Mouse (Mus musculus): Measurements from ENCODE around the gene Stab1. TPM values are rescaled to one million over a fixed set of nuclear protein-coding genes. Genes with fewer than 3 reads are reported as not detected.

Stab1 gene
- polyA plus RNA-seq, 1 experiment from 2014 or later: 14.9 TPM

DNA sequence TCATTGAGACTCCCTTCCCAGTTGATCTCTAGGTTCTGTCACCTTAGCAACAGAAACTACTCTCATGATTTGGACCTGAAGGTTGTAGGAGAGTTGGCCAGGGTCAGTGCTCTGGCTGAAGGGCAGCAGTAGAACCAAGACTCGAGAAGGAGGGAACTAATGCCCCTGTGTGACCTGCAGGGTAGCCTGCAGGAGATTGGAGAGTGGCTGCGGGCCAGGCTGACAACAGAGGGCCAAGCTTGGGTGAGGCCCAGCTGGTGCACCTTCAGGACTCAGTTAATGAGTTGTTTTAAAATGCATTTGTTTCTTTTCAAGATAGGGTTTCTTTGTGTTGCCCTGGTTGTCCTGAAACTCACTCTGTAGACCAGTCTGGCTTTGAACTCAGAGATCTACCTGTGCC, 3.4 kb downstream of the Stab1 start:
- Histone ChIP-seq H3K27ac (no peak overlapping the region), H3K27me3 (no peaks in the 10 kb centered on the region)
- WGBS: 65% methylated on average over 2 of the region's 2 CpGs

DNA sequence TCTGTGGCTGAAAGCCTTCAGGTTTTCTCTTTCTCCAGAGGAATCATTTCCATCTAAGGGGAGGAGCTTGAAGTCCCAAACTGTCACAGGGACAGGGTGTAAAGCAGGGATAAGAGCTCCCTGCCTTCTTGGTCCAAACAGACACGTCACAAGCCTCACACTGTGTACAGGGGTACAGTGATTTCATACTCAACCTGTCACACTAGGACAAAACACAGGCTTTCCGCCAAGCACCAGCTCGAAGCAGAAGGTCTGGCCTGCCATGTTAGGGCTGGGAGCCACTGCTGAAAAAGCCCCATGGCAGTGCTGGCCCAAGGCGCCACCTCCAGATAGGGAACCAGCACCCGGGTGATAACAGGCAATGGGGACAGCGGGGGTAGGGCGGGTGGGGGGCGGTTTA, 4.4 kb downstream of the Stab1 start:
- WGBS: 85% methylated on average over 8 of the region's 8 CpGs
- no peak overlapping the region for H3K4me3 ChIP-seq (replicated peaks)
- no peak for ATAC-seq (ENCODE audit: insufficient number of reproducible peaks, insufficient read depth, low FRiP score, low TSS enrichment, low read depth)
- no peaks in the 10 kb centered on the region for H3K36me3 ChIP-seq
- H3K4me2 ChIP-seq: no peak overlapping the region
- H3K9ac ChIP-seq (replicated peaks): no peak overlapping the region
- no peaks in the 10 kb centered on the region for H3K9me3 ChIP-seq
- no peak overlapping the region for H3K27ac ChIP-seq
- peaks cover 28% of the 10 kb centered on the region for H3K4me1 ChIP-seq (replicated peaks)
- no peaks in the 10 kb centered on the region for H3K27me3 ChIP-seq

More for the DNA sequence above, 3.4 kb downstream of the Stab1 start:
- Histone ChIP-seq H3K36me3 (peaks cover 1% of the 10 kb centered on the region), H3K9me3 (no peaks in the 10 kb centered on the region), H3K9ac (replicated peaks) (no peak overlapping the region), H3K4me1 (replicated peaks) (peaks cover 28% of the 10 kb centered on the region), H3K4me2 (no peak overlapping the region), H3K4me3 (replicated peaks) (no peak overlapping the region)
- ATAC-seq (ENCODE audit: insufficient number of reproducible peaks, insufficient read depth, low FRiP score, low TSS enrichment, low read depth): no peak

DNA sequence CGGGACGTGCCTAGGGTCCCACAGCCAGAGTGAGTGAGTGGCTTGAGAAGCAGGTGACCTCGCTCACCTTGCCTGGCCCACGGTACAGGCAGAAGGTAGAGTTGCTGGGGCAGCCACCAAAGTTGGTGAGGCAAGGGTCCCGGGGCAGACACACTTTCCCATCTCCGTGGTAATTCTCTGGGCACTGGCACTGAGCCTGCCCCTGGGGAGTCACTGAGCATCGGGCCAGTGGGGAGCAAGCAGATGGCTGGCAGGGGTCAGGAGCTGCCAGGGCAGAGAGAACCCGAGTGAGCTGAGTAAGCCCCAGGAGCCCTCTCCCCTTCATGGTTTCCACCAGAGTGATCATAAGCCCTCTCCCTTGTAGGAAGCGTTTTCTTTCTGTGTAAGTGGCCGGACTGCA, 6.8 kb downstream of the Stab1 start:
- H3K9ac ChIP-seq (replicated peaks): peak overlapping the region; percentile 12; the same call in 1 of the 2 replicates
- no peaks in the 10 kb centered on the region for H3K27me3 ChIP-seq
- no peak overlapping the region for H3K4me3 ChIP-seq (replicated peaks)
- H3K4me2 ChIP-seq: no peak overlapping the region
- H3K36me3 ChIP-seq: no peaks in the 10 kb centered on the region
- no peaks in the 10 kb centered on the region for H3K9me3 ChIP-seq
- H3K4me1 ChIP-seq (replicated peaks): peaks cover 12% of the 10 kb centered on the region; the same call in 1 of the 2 replicates
- WGBS: 75% methylated on average over 10 of the region's 10 CpGs
- ATAC-seq (ENCODE audit: insufficient number of reproducible peaks, insufficient read depth, low FRiP score, low TSS enrichment, low read depth): no peak
- no peak overlapping the region for H3K27ac ChIP-seq

DNA sequence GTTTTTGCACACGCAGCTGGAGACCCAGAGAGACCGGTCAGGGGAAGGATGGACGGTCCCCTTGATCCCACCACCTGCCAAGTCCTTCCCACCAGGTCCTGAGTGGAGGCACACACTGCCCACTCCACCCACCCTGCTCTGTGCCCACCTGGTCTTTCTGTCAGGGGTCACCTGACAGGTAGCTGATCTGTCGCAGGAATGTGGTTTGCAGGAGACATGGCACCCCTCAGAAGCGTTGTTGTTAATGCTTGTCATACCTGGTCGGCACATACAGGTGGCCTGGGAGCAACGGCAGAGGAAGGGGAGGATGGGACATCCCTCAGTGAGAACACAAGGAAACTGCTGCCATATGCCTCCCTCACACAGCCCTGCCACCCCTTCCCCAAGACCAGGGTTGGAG, 7.2 kb downstream of the Stab1 start:
- no peak overlapping the region for H3K9ac ChIP-seq (replicated peaks)
- no peak overlapping the region for H3K4me3 ChIP-seq (replicated peaks)
- 88% methylated on average over 7 of the region's 7 CpGs for WGBS
- peaks cover 7% of the 10 kb centered on the region; the same call in 1 of the 2 replicates for H3K4me1 ChIP-seq (replicated peaks)
- no peaks in the 10 kb centered on the region for H3K9me3 ChIP-seq
- no peaks in the 10 kb centered on the region for H3K36me3 ChIP-seq
- no peak overlapping the region for H3K27ac ChIP-seq
- no peaks in the 10 kb centered on the region for H3K27me3 ChIP-seq
- no peak for ATAC-seq (ENCODE audit: insufficient number of reproducible peaks, insufficient read depth, low FRiP score, low TSS enrichment, low read depth)
- no peak overlapping the region for H3K4me2 ChIP-seq

DNA sequence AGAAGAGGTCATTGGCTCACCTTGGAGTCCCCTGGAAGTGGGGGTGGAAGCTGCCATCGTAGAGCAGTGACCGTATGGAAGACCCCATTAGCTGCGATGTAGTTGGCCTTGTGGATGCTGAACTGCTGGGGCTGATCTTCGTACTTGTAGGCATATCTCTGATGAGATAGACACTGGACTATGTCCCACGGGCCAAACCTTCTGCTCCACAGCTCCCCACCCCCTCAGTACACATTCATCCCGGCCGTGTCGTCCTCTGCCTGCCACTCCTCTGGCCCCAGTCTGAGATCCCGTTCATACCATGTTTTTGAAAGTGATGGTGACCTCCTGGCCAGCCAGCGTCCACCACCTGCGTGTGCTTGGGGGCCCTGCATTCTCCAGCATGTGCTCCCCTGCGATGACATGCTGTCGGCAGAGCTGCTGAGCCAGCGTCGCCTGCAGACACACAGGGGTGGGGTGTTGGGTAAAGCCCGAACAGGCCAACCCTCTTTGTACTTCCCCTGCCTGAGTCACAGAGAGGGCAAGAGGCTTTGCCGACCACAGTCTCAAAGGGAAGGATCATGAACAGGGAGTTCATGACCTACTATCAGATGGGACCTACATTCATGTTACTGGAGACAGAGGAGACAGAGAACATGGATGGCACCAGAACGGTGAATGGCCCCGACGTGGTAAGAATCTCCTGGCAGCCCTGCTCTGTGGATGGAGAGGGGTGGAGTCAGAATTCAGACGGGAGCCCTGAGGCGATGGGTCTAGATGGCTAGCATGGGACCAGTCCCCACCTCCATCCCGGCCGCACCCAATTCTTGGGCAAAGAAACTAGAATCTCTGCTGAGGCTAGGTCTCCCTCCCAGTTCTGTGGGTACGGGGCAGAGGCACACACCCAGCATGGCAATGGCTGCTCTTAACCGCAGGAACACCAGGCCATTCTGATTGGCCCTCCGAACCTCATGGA, 8.0 kb downstream of the Stab1 start:
- H3K4me1 ChIP-seq (replicated peaks): peaks cover 1% of the 10 kb centered on the region; the same call in 1 of the 2 replicates
- 78% methylated on average over 27 of the region's 27 CpGs for whole genome bisulfite sequencing
- no peaks in the 10 kb centered on the region for H3K27me3 ChIP-seq
- H3K36me3 ChIP-seq: no peaks in the 10 kb centered on the region
- no peak overlapping the region for H3K9ac ChIP-seq (replicated peaks)
- H3K4me2 ChIP-seq: no peak overlapping the region
- no peak for ATAC-seq (ENCODE audit: insufficient number of reproducible peaks, insufficient read depth, low FRiP score, low TSS enrichment, low read depth)
- H3K9me3 ChIP-seq: no peaks in the 10 kb centered on the region
- no peak overlapping the region for H3K4me3 ChIP-seq (replicated peaks)
- H3K27ac ChIP-seq: no peak overlapping the region

DNA sequence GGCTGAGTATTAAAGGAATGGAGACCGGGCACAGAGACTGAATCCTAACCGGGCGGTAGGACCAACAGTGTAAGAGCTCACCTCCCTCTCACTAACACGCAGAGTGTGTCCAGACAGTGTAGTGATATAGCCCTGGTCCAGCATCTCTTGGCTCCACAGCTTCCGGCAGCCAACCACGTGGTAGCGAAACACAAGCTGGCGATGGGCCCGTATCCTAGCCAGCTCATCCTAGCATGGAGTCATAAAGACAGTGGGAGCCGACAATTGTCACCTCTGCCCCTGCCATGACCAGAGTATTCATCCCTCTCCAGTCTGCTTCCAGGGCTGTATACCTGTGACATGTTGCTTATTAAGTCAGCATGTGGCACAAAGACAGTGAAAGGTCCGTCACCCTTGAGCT, 22.7 kb downstream of the Stab1 start:
- Histone ChIP-seq H3K4me2 (no peak overlapping the region), H3K36me3 (peaks cover 27% of the 10 kb centered on the region), H3K27me3 (no peaks in the 10 kb centered on the region), H3K9me3 (no peaks in the 10 kb centered on the region), H3K9ac (replicated peaks) (no peak overlapping the region), H3K4me1 (replicated peaks) (no peaks in the 10 kb centered on the region), H3K27ac (no peak overlapping the region), H3K4me3 (replicated peaks) (no peak overlapping the region)
- ATAC-seq (ENCODE audit: insufficient number of reproducible peaks, insufficient read depth, low FRiP score, low TSS enrichment, low read depth): no peak
- 92% methylated on average over 11 of the region's 11 CpGs for WGBS

DNA sequence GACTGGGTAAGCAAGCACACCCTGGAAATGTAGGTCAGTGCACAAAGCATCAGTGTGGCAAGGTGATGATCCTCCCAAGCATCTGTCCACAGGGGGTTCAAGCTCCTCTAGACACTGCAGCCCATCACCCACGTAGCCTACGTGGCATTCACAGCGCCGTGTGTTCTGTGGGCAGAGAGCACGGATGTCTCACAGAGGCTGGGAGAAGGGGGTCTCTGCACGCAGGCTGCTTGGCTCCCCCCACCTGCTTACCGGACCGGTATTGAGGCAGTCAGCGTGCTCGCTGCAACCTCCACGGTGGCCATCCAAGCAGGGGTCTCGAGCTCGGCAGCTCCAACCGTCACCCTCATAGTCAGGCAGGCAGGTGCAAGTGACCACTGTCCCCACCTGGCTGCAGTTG, 27.4 kb downstream of the Stab1 start:
- Histone ChIP-seq H3K9me3 (no peaks in the 10 kb centered on the region), H3K27me3 (no peaks in the 10 kb centered on the region), H3K36me3 (peaks cover 74% of the 10 kb centered on the region), H3K4me2 (no peak overlapping the region), H3K4me3 (replicated peaks) (no peak overlapping the region), H3K4me1 (replicated peaks) (no peaks in the 10 kb centered on the region), H3K27ac (no peak overlapping the region), H3K9ac (replicated peaks) (no peak overlapping the region)
- no peak for ATAC-seq (ENCODE audit: insufficient number of reproducible peaks, insufficient read depth, low FRiP score, low TSS enrichment, low read depth)
- 96% methylated on average over 14 of the region's 14 CpGs for WGBS

DNA sequence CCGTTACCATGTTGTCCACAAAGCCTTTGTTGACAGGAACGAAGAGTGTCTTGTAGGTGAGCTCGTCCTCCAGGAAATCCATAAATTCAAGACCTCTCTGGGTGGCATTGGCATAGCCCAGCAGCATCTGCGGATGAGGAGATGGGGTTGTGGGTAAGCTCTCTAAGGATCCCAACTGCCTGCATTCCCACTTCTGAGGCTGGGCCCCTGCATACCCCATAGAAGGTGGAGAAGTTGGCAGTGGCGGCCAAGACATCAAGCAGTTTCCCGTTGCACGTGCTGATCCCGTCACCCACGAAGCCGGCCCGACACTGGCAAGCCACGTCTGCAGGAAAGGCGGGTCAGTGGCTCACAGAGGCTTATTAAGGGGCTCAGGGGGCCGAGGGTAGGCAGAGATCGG, 28.3 kb downstream of the Stab1 start:
- Histone ChIP-seq H3K4me2 (no peak overlapping the region), H3K27ac (no peak overlapping the region), H3K36me3 (peaks cover 83% of the 10 kb centered on the region), H3K4me1 (replicated peaks) (no peaks in the 10 kb centered on the region), H3K27me3 (no peaks in the 10 kb centered on the region), H3K9me3 (no peaks in the 10 kb centered on the region), H3K9ac (replicated peaks) (no peak overlapping the region), H3K4me3 (replicated peaks) (no peak overlapping the region)
- 94% methylated on average over 15 of the region's 15 CpGs for WGBS
- ATAC-seq (ENCODE audit: insufficient number of reproducible peaks, insufficient read depth, low FRiP score, low TSS enrichment, low read depth): no peak

DNA sequence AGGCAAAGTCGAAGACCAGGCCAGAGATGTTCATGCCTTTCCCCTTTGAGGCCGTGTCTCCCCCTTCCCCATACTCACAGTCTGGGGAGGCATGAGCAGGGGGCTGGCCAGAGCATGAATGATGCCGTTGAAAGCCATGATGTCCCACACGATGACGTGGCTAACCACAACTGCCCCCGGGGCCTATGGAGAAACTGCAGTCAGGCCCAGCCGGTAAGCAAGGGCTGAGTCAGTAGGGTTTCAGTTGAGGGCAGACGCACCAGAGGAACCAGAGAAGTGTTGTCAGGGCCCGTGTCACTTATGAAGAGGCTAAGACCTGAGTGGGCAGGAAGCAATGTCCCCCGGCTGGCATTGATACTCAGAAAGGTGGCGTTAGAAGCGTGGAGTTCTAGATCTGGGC, 28.8 kb downstream of the Stab1 start:
- no peaks in the 10 kb centered on the region for H3K27me3 ChIP-seq
- no peak overlapping the region for H3K4me3 ChIP-seq (replicated peaks)
- H3K4me2 ChIP-seq: no peak overlapping the region
- no peaks in the 10 kb centered on the region for H3K9me3 ChIP-seq
- H3K36me3 ChIP-seq: peaks cover 87% of the 10 kb centered on the region
- no peak overlapping the region for H3K27ac ChIP-seq
- H3K4me1 ChIP-seq (replicated peaks): no peaks in the 10 kb centered on the region
- ATAC-seq (ENCODE audit: insufficient number of reproducible peaks, insufficient read depth, low FRiP score, low TSS enrichment, low read depth): no peak
- H3K9ac ChIP-seq (replicated peaks): no peak overlapping the region
- 90% methylated on average over 12 of the region's 12 CpGs for WGBS

DNA sequence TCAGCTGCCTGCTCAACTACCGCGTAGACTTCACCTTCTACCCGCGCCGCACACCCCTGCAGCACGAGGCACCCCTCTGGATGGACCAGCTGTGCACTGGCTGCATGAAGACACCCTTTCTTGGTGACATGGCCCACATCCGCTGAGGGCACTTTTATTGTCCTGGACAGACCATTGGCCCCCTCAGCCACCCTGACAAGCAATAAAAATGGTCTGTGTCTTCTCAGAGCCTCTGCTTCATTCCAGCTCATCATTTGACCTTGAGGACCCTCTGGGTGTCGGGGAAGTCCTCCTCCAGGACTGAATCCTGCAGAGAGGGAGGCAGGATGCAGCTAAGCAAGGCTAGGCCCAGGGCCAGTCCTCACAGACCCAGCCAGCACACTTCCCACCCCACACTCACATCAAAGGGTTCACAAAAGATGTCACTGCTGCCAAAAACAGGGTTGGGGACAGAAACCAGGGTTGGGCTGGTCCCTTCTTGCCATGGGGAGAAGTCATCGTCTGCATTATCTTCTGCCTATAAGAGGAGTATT, 29.5 kb downstream of the Stab1 start:
- ATAC-seq (ENCODE audit: insufficient number of reproducible peaks, insufficient read depth, low FRiP score, low TSS enrichment, low read depth): no peak
- Histone ChIP-seq H3K9me3 (no peaks in the 10 kb centered on the region), H3K4me2 (no peak overlapping the region), H3K27ac (no peak overlapping the region), H3K9ac (replicated peaks) (no peak overlapping the region), H3K4me3 (replicated peaks) (no peak overlapping the region), H3K27me3 (no peaks in the 10 kb centered on the region), H3K4me1 (replicated peaks) (no peaks in the 10 kb centered on the region), H3K36me3 (peaks cover 94% of the 10 kb centered on the region)
- WGBS: 93% methylated on average over 9 of the region's 9 CpGs

DNA sequence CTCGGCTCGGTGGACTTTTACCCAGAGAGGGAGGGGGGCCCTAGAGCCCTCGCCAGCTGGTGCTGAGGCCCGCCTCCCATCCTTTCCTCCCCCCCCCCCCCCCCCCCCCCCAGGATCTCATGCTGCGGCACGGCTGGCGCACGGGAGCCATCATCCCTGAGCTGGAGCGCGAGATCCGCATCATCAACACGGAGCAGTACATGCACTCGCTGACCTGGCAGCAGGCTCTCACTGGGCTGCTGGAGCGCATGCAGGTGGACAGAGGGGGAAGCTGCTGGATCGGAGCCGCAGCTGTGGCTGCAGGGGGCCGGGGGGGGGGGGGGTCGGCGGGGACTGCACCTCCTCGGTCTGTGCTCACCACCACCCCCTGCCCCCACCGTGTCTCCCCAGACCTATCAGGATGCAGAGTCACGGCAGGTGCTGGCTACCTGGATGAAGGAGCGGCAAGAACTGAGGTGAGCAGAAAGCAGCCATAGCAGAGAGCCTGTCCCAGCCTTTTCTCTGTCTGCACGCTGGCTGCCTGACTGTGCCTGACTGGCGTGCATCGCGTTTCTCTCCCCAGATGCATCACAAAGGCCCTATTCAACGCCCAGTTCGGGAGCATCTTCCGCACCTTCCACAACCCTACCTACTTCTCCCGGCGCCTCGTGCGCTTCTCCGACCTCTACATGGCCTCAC, 30.1 kb downstream of the Stab1 start:
- Histone ChIP-seq H3K9me3 (no peaks in the 10 kb centered on the region), H3K27ac (no peak overlapping the region), H3K27me3 (no peaks in the 10 kb centered on the region), H3K36me3 (peaks cover 99% of the 10 kb centered on the region), H3K4me1 (replicated peaks) (peaks cover under 1% of the 10 kb centered on the region; the same call in 1 of the 2 replicates), H3K4me3 (replicated peaks) (no peak overlapping the region), H3K4me2 (no peak overlapping the region), H3K9ac (replicated peaks) (no peak overlapping the region)
- no peak for ATAC-seq (ENCODE audit: insufficient number of reproducible peaks, insufficient read depth, low FRiP score, low TSS enrichment, low read depth)
- 94% methylated on average over 17 of the region's 35 CpGs for WGBS

Data from limb, embryonic 12.5 days (tissue).